8 mouse cellular contexts compared by ENCODE assay signal in genomic region chr4:108458201-108458741, GRCm38 (mm10). TPM values are rescaled to one million over a fixed set of nuclear protein-coding genes. Genes with fewer than 3 reads are reported as not detected.
DNase-seq lines count a peak whose midpoint lies in the region; ATAC-seq and TF ChIP-seq lines count a peak whose summit lies in the region.

No protein-coding gene starts in this region.

- H3K9me3 ChIP-seq in hindbrain, embryonic 10.5 days: 0 out of 2 replicates have a peak, but pooled peaks cover 3% of the 10 kb centered on the region
- no peaks in the 10 kb centered on the region for H3K9me3 ChIP-seq in stomach, embryonic 16.5 days (replicated peaks; ENCODE audit: control insufficient read depth, low read length)

- ATAC-seq in stomach, embryonic 16.5 days (ENCODE audit: insufficient read depth, low FRiP score): no peak

- WGBS in hindbrain, embryonic 10.5 days: 44% methylated on average over 5 of the region's 5 CpGs
- WGBS in macrophage (ENCODE audit: missing documents): 16% methylated on average over 5 of the region's 5 CpGs
- 26% methylated on average over 5 of the region's 5 CpGs for WGBS in stomach, embryonic 16.5 days

- peak overlapping the region; percentile 98 for H3K9ac ChIP-seq in stomach, embryonic 16.5 days (ENCODE audit: low read length)

- peak overlapping the region; percentile 87 for H3K4me2 ChIP-seq in stomach, embryonic 16.5 days (ENCODE audit: low read depth, low read length)

- no peak for TF ChIP-seq POLR2A in brain, embryonic 14.5 days (IDR thresholded peaks at IDR 0.05; ENCODE audit: borderline replicate concordance, extremely low read depth, insufficient read depth, insufficient read length, poor library complexity, severe bottlenecking)

- peak; percentile 7 for DNase-seq in layer of hippocampus, adult 11-12 months (ENCODE audit: low spot score)
- no peak for DNase-seq in layer of hippocampus, adult 9-11 months
- peak; percentile 49 for DNase-seq in brain, embryonic 14.5 days (ENCODE audit: low read depth)
- DNase-seq in hindbrain, embryonic 10.5 days (ENCODE audit: low spot score): peak; percentile 16
- no peak for DNase-seq in right cerebral cortex, postnatal 25 days
- no peak for DNase-seq in left cerebral cortex, postnatal 4 days

- H3K27me3 ChIP-seq in hindbrain, embryonic 10.5 days (ENCODE audit: insufficient read depth, poor library complexity, severe bottlenecking): no peaks in the 10 kb centered on the region
- no peaks in the 10 kb centered on the region for H3K27me3 ChIP-seq in stomach, embryonic 16.5 days (ENCODE audit: control insufficient read depth, insufficient read depth, low read length)

- peak overlapping the region; percentile 79 for H3K4me3 ChIP-seq in hindbrain, embryonic 10.5 days
- H3K4me3 ChIP-seq in macrophage (ENCODE audit: inconsistent target): no peak overlapping the region
- peak overlapping the region; percentile 99; the same call in 1 of the 2 replicates for H3K4me3 ChIP-seq in stomach, embryonic 16.5 days (replicated peaks; ENCODE audit: low read length)

- H3K79me2 ChIP-seq in macrophage (ENCODE audit: inconsistent target): peaks cover 27% of the 10 kb centered on the region

- TF ChIP-seq CTCF in brain, embryonic 14.5 days (IDR thresholded peaks at IDR 0.05; ENCODE audit: borderline replicate concordance, extremely low read depth, insufficient read depth, insufficient read length): no peak

- intact Hi-C loops in left cerebral cortex, postnatal 4 days (cut with DNase I): loop anchor here (5.0 kb wide), 1 partner anchor 51 kb away; the partner anchor contains the start of gene Gpx7

- H3K4me1 ChIP-seq in hindbrain, embryonic 10.5 days (replicated peaks): peaks cover 20% of the 10 kb centered on the region
- H3K4me1 ChIP-seq in stomach, embryonic 16.5 days (ENCODE audit: control insufficient read depth, insufficient read depth, low read length): peaks cover 10% of the 10 kb centered on the region

- H3K27ac ChIP-seq in hindbrain, embryonic 10.5 days: peak overlapping the region; percentile 99
- peak overlapping the region; percentile 77 for H3K27ac ChIP-seq in macrophage
- peak overlapping the region; percentile 97 for H3K27ac ChIP-seq in stomach, embryonic 16.5 days (ENCODE audit: low read length)

- peaks cover 16% of the 10 kb centered on the region for H3K36me3 ChIP-seq in hindbrain, embryonic 10.5 days
- no peaks in the 10 kb centered on the region for H3K36me3 ChIP-seq in macrophage (ENCODE audit: inconsistent target)
- no peaks in the 10 kb centered on the region for H3K36me3 ChIP-seq in stomach, embryonic 16.5 days (ENCODE audit: control insufficient read depth, insufficient read depth, low read length)

RNA-seq across cellular contexts. Expression of gene Tut4, which starts 1.0 kb away (rescaled TPM):
- 158 and 180 TPM in 2 replicates for polyA plus RNA-seq in brain, embryonic 14.5 days (2012; rRNA removed)
- 62.4 and 81.0 TPM in 2 replicates for polyA plus RNA-seq in hindbrain, embryonic 10.5 days (2016; fragmentation: Nextera tagmentation; extraction: Ambion mirVana)
- 100 to 1,000 TPM in 25 of 26 experiments, 10 to 100 TPM in 1; 99.5 to 371 (median 223) TPM for total RNA-seq in macrophage (2018; cell fraction: chromatin; rRNA removed)
- 10 to 100 TPM; 19.2 to 44.2 (median 33.9) TPM for total RNA-seq in macrophage (2018; cell fraction: cytosol; rRNA removed)
- total RNA-seq in macrophage (2018; cell fraction: nucleus; rRNA removed): 100 to 1,000 TPM in 11 of 26 experiments, 10 to 100 TPM in 15; 46.6 to 225 (median 88.3) TPM
- polyA plus RNA-seq in macrophage (2018): 27.1 to 50.0 TPM (median 31.4 TPM) in 3 replicates
- 46.2 and 49.3 TPM in 2 replicates for polyA plus RNA-seq in stomach, embryonic 16.5 days (2015; fragmentation: Nextera tagmentation; extraction: Ambion mirVana)
- total RNA-seq in left cerebral cortex, postnatal 4 days (2021): 10 to 100 TPM; 72.8 to 77.6 TPM

RNA-seq across cellular contexts. Expression of gene Gpx7, which starts 51.5 kb away (rescaled TPM):
- 24.7 and 27.2 TPM in 2 replicates for polyA plus RNA-seq in brain, embryonic 14.5 days (2012; rRNA removed)
- polyA plus RNA-seq in hindbrain, embryonic 10.5 days (2016; fragmentation: Nextera tagmentation; extraction: Ambion mirVana): 45.9 and 56.0 TPM in 2 replicates
- 1 to 10 TPM in 1 of 26 experiments, not detected in 25; 6.2 TPM for total RNA-seq in macrophage (2018; cell fraction: chromatin; rRNA removed)
- total RNA-seq in macrophage (2018; cell fraction: cytosol; rRNA removed): under 1 TPM in 24 of 26 experiments, not detected in 2; 0.10 to 0.80 (median 0.29) TPM
- under 1 TPM in 2 of 26 experiments, not detected in 24; 0.56 to 0.92 TPM for total RNA-seq in macrophage (2018; cell fraction: nucleus; rRNA removed)
- 0.18 to 0.41 TPM (median 0.22 TPM) in 3 replicates for polyA plus RNA-seq in macrophage (2018)
- polyA plus RNA-seq in stomach, embryonic 16.5 days (2015; fragmentation: Nextera tagmentation; extraction: Ambion mirVana): 63.3 and 66.6 TPM in 2 replicates
- total RNA-seq in left cerebral cortex, postnatal 4 days (2021): 10 to 100 TPM; 15.5 to 16.2 TPM

Comparison
In these comparisons a context has a peak if more than half of its experiments do, and no peak if none do; other contexts are left out.
1. DNase-seq: peak in layer of hippocampus, adult 11-12 months (single experiment), brain, embryonic 14.5 days (single experiment) and hindbrain, embryonic 10.5 days (single experiment); none in layer of hippocampus, adult 9-11 months (single experiment), right cerebral cortex, postnatal 25 days (single experiment) and left cerebral cortex, postnatal 4 days (single experiment).
2. RNA of gene Gpx7, which starts 51.5 kb away (polyA plus RNA-seq): 63.3 to 66.6 TPM in stomach, embryonic 16.5 days, 45.9 to 56.0 TPM in hindbrain, embryonic 10.5 days and 24.7 to 27.2 TPM in brain, embryonic 14.5 days; 0.18 to 0.41 TPM in macrophage; every median in the first group is over 10 times any median in the second.
3. Peak in every context shown above with its lines, with median percentiles within 50 percentile points of each other: H3K27ac ChIP-seq.